Mouse (Mus musculus) gastrocnemius, postnatal 36 days (tissue): Measurements from ENCODE around the gene Slc5a10. TPM values are rescaled to one million over a fixed set of nuclear protein-coding genes. Genes with fewer than 3 reads are reported as not detected.

ENCODE experiments used
- DNase-seq, 2 experiments: peaks; one replicate each; pipeline ENCODE4 v3.0.0; 2022
- intact Hi-C: fragments of 180-260 bp; cut with DNase I; formaldehyde crosslinking; loops from one replicate; pipeline ENCODE4 v1.15.1; 2025
- total RNA-seq, 2 experiments: library from RNA; stranded (reverse); gene quantifications; 2 replicates each; pipeline ENCODE4 v1.2.3; 2021

The Slc5a10 gene
- total RNA-seq, 2 experiments from 2014 or later: not detected

DNA sequence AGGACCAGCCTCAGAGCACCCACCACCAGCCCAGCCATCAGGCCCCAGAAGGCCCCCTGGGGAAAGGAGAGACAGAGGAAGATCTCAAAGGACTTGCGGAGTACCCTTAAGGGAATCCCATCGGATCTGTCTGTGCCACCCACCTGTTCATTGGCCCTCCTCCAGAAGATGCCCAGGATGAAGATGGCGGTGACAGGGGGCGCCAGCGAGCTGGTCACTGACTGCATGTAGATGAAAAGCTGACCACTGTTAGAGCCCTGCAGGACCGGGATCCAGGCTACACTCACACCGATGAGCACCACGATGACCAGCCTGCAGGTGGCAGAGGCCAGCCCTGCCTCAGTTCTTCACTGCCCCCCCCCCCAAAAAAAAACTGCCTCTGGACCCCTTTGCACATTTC is 46.9 kb downstream of the Slc5a10 start:
- intact Hi-C loops: no loop called here
- peak in 1 of 2 experiments; percentile 16 for DNase-seq

DNA sequence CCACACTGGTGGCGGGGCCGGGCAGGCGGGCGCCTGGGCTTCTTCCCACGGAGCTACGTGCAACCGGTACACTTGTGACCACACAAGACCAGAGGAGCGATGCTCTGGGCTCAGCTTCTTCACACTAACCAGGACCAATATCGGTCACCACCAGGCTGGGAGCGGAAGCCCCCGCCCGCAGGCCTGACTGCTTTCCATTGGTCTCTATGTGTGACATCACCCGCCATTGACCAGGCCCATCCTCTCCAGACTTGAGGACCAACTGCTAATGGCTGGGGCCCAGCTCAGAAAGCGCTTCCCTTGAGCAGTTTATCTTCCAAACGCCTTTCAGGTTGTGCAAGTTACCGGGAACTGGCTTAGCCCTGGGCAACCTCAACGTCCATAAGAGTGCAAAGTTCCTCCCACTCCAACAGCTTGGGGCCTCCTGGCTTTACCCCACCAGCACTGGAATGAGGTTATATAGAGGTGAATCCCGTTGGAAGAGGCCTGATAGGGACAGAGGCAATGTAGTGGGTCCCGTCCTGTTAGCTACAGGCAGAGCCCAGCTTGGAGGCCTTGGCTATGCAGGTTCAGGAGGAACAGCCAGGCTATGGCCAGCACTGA is 48.7 kb downstream of the Slc5a10 start:
- DNase-seq: no peak
- intact Hi-C loops: no loop called here

DNA sequence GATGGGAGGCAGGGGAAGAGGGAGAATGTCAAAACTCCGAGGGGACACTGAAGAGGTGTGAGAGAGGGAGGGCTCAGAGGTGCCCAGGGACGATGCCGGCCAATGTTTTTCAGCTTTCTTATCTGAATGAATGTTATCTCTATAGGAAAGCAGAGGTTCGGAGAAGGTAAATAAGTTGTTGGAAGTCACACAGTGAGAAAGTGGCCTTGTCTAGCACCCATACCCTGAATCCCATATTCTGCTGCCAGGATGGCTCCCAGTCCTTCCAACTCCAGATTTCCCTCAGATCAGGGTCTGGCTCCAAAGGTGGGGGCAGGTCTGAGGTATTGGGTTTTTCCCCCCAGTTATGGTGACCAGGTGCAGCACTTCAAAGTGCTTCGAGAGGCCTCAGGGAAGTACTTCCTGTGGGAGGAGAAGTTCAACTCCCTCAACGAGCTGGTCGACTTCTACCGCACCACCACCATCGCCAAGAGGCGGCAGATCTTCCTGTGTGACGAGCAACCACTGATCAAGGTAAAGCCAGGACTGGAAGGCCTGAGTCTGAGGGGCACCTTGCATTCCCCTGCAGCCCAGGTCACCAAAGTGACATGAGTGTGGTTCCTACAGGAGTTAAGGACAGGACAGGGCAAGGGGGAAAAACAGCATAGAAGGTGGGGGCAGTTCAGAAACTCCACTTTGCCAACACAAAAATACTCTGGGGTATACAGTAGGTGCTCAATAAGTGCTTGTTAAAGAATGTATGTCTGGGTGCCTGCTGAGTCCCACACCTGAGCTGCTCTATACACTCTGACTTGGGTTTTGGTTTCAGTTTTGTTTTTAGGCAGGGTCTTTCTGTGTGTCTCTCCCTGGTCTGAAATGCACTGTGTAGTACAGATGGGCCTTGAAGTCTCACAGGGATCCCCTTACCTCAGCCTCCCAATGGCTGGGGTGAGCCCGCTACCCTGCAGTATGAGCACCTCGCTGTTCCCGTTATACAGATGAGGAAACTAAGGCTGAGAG is 50.8 kb downstream of the Slc5a10 start:
- intact Hi-C loops: no loop called here
- DNase-seq: no peak

DNA sequence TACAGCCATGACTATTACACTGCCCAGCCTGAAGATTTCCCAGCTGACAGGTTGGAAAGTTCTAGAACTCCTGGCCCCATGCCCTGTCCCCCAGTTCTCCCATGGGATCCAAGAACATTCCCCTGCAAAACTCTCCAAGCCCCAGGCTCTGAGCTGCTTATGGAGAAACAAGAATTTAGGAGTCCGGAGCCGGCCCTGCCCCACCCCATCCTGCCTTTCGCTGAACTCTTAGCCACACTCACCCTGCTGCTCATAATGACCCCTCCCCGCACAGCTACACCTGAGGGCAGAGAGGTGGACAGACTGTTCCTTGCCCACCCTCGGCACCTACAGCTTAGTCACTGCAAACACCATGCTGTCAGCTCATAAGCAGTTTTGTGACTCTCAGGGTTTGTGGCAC is 52.8 kb downstream of the Slc5a10 start:
- DNase-seq: no peak
- intact Hi-C loops: no loop called here

DNA sequence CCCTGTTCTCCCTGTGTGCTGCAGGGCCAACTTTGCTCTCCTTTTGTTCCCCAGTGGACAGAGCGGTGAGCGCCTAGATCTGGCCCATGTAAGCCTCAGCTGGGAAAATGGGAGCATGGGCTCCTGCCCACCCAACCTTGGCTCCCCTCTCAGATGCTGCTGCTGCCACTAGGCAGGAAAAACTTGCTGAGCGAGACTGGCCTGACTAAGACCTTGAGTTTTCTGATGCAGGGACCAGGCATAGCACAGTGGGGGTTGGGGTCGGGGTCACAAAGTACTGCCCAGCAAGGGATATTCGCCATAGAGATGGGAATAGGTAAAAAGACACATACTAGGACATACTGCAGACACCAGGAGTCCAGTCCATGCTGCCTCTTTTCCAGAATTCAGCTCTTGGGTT is 53.4 kb downstream of the Slc5a10 start:
- DNase-seq: no peak
- intact Hi-C loops: no loop called here

DNA sequence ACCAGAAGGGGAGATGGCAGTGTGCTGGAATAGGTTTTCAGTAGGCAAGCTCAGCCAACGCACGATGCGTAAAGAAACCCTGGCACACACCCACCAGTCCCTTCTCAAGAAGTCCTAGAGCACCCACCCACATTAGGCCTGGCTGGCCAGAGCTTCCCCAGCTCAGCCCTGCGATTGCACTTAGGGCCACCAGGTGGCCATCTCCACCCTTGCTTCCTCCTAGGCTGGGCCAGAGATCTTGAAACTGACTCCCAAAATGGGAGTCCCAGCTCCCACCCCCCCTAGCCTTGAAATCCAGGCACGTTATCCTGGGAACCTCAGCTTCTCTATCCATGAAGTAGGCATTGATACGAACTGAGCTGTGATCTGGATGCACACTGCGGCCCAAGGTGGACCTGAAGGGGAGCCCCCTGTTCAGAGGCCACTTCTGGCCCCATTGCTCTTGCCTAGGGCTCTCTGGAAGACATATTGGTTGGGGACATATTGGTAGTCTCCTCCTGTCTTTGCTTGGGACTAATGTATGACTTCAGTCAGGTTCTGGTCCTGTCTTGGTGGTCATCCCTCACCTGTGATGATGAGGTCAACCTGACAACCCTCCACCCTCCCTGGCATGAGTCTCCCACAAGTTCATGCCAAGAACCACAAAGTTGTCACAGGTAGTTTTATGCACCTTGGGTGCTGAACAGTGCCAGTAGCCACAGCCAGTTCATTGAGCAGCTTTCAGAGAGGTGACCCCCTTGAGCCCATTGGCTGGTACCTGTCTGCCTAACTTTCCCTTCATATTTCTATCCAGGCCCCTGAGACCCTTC is 54.4 kb downstream of the Slc5a10 start:
- peak in 1 of 2 experiments; percentile 25 for DNase-seq
- intact Hi-C loops: loop anchor here (1.0 kb wide), 1 partner anchor 48 kb away; no protein-coding TSS in a partner anchor

DNA sequence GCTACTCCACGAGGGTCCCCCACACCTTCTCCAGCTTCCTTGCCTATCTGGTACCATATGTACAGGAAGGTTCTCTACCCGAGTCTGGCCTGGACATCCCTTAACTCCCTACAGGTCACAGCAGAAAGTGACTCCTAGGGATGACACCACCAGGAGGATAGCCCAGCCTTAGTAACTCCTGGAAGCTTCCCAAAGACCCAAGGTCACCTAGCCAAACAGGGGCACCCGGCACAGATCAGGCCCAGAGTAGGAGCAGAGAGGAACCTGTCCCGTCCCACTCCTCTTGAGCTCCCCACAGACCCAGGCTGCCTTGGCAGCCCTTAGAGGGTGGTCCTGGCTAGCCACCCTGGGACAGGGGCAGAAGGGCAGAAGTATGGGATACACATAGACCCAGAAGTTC is 55.2 kb downstream of the Slc5a10 start:
- intact Hi-C loops: no loop called here
- DNase-seq: no peak

DNA sequence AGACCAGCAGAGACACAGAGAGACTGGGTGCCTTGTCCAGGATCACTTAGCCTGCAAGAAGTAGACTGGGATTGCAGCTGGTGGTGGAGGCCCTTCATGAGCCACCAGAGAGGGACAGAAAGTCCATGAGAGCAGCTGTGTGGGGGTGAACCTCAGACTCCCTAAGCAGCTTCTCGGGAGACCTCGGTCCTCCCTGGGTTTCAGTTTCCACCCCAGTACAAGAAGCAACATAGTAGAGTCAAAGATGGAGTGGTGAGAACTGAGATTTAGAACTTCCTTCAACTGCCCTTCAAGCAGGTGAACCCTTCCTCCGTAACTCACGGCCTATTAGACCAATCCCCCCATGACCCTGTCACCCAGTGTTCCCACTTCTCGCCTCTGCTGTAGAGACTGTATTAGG is 58.4 kb downstream of the Slc5a10 start:
- DNase-seq: no peak
- intact Hi-C loops: no loop called here

DNA sequence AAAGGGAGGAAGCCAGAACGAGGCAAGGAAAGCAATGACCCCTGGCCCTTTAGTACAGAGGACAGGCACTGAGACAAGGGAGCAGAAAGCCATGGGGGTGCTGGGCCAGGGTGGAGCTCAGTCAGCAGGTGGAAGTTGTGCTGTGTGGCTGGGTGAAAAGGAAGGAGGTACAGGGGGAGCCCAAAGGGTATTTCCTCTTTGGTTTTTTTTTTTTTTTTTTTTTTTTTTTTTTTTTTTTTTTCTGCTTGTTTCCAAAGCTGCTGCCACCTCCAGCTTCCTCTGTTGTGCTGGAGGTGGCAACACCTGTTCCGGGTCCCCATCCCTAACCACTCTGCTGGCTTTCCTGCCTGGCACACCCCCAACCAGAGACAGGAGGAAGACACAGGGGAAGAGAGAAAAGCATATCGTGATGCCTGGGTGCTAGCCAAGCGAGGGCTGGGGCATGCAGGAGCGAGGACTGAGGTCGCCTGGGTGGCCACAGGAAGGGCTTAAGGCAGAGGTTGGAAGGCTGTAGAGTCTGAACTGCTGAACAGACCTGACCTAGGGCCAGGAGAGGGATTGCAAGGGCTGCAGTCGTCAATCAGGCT is 59.7 kb downstream of the Slc5a10 start:
- no peak for DNase-seq
- intact Hi-C loops: no loop called here

DNA sequence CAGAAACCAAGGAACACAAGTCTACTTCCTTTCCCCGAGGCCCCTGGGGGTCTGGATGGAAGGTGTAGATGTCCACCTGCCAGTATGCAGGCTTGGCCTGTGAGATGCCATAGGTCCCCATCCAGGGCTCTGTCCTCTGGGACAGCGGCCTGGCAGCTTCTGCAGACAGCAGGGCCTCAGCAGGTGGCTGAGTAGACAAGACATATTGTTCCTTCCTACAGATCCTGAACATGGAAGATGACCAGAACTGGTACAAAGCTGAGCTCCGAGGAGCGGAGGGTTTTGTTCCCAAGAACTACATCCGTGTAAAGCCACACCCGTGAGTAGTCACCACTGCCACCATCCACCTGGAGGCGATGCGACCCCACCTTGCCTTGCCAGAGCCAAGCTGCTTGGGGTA is 60.6 kb downstream of the Slc5a10 start:
- intact Hi-C loops: no loop called here
- no peak for DNase-seq

DNA sequence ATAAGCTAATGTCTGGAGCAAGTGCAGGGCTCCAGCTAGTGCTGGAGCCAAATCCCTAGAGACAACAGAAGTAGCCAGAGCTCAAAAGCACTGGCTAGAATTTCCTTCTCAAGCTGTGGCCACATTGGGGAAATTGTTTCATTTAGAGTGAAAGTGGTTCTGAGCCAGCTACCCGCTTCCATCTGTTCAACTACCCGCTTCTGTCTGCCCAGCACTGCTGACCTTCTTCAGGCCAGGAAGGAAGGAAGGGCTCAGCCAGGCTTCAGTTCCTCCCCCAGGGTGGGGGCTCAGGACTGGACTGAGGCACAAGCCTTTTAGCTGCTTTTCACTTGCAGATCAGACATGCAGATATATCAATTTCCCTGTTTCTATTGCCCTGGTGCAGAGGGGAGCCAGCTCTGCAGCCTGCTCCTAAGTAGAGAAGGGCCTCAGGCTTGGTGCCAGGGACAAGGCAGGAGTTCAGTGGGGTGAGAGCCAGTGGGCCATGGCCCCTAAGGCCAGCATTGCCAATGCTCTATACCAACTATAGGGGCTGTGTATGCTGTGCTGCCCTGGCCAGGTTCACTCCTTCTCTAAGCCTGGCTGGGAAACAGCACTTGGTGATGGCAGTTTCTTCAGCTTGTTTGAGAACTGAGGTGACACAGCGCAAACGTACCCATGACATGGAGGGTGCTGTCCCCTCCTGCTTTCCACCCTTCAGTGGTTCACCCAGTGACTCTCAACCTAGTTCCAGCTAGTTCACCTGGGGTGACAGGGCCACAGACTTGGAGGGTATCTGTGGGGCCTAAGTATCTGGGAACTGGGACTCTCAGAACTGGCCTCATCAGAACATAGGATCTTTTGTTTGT is 61.4 kb downstream of the Slc5a10 start:
- DNase-seq: peak in 1 of 2 experiments; percentile 10
- intact Hi-C loops: no loop called here

DNA sequence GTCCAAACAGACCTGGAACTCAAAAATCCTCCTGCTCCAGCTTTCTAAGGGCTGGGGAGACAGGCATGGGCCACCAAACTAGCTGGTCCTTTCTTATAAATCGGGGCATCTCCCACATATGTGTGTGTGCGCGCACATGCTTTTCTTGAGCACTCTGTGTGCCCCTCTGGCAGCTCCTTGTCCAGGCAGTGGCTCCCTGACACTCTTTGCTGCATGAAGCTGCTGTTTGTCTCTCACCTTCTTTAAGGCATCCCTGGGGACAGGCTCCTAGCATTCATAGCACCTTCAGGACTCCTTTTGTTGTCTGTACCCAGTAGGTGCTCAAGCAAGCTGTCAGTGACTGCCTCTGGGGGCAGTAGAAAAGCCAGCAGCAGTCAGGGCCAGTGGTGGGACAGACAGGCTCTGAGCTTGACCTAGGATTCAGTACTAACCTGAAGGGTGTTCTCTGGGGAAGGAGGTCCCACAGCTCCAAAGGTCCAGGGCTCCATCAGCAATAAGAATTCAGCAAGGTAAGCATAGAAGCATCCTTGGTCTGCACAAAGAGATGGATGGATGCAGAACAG is 62.2 kb downstream of the Slc5a10 start:
- DNase-seq: no peak
- intact Hi-C loops: no loop called here

DNA sequence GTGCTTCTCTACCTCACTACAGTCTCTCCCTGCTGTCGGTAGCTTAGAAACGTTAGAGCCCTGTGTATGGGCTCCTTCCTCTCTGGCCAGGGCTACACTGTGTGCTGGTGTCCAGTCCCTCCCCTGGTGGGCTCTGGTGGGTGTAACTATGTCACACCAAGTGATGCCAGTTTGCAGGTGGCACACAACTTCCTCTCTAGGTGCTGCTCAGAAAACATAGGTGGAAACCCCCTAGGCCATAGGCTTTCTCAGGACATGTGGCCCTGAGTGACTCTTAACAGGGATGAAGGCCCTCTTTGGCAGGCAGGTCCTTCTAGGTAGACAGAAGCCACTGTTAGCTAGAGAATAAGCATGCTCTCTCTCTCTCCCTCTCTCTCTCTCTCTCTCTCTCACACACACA is 63.2 kb downstream of the Slc5a10 start:
- intact Hi-C loops: no loop called here
- no peak for DNase-seq

DNA sequence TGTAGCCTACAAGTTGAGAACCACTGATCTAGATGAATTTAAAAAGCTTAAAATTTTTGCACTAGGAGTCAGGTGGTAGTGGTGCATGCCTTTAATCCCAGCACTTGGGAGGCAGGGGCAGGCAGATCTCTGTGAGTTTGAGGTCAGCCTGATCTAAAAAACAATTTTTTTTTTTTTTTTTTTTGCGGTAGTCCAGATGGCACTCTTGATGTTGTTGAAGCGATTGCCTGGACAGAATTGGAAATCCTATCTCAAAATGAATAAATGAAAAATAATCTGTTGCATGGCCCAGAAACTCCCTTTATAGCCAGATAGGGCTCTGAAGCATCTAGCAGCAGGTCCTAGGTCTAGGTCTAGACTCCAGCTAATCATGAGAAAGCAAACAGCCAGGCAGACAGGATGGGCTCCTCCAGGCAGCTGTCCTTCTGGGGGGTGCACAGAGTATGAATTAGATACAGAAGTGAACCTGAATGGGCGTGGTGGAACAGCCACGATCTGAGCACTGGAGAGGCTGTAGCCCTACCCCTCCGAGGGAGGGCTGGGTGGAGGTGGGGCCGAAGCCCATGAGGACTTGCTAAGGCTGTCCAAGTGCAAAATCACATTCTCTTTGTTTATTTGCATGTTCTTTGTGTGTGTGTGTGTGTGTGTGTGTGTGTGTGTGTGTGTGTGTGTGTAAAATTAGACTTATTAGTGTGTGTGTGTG is 64.3 kb downstream of the Slc5a10 start:
- intact Hi-C loops: no loop called here
- DNase-seq: no peak

DNA sequence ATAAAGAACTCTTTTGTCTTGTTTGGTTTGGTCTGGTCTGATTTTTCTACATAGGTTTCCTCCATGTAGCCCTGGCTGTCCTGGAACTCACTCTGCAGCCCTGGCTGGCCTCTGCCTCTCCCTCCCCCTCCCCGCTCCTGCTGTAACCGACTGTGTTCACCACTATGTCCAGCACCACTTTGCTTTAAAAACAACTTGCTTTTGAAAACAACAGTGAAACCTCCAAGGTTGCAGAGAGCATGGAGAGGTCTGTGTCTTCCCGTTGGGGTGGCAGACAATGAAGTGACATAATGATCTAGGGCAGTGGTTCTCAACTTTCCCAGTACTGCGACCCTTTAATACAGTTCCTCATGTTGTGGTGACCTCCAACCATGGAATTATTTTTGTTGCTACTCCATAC is 65.0 kb downstream of the Slc5a10 start:
- DNase-seq: no peak
- intact Hi-C loops: no loop called here

DNA sequence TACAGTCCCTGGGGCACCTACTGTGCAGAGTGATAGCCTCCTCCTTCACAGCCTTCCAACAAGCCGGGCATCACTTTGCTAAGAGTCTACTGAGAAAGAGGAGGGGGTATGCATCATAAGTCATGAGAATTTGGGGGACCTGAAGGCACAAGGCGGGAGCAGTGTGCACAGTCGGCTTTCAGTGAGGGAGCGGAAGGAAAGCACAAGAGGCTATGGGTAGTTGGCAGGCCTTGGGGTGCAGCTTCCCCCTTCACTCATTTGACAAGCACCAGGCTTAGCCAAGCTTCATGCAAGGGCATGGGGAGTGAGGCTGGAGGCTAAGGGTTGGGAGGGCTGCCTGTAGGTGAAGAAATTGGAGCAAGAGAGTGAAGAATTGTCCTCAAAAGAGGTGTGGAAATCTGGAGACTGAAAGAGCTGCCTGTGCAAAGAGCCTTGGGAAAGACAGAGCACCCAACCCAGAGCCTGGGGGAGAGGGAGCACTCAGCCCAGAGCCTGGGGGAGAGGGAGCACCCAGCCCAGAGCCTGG is 65.8 kb downstream of the Slc5a10 start:
- no peak for DNase-seq
- intact Hi-C loops: no loop called here

DNA sequence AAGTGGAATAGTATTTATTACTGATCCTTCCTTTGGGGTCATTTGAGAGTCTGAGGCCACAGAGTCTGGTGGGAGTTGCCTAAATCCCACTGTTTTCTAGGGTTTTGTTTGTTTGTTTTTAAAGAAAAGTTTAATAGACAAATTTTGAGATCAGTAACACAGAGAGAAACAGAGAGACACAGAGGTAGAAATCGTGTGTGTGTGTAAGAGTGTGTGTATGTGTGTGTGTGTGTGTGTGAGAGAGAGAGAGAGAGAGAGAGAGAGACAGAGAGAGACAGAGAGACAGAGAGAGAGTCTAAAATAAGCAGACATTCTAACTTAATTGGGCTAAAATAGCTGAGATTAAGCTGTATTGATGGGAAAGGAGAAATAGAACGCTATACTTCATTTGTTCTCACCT is 67.1 kb downstream of the Slc5a10 start:
- intact Hi-C loops: no loop called here

DNA sequence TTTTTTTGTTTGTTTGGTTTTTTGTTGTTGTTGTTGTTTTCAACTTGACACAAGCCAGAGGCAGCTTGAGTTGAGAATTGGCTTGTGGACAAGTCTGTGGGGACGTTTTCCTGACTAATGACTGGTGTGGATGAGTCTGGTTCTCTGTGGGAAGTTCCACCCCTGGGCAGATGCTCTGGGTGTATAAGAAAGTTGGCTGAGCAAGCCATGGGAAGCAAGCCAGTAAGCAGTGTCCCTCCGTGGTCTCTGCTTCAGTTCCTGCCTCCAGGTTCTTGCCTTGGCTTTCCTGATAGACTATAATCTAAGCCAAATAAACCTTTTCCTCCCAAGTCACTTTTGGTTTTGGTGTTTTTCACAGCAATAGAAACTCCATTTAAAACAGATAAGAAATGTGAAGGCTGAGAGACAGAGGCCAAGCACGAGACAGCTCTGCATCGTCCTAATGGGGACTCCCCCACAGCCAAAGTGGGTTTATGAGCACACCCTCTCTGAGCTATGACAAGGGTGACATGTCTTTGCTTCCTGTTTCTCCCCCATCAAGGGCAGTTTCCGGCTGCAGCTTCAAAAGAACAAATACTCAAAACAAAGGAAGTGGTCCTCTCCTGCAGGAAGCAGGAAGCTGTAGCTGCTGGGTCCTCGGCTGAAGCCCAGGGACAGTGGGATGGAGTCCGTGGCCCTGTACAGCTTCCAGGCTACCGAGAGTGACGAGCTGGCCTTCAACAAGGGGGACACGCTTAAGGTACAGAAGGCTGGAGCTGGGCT is 67.8 kb downstream of the Slc5a10 start, which contains the start of gene Grap:
Grap (plus strand) TSS at position 580 of the 762 bp plus-strand sequence.
- intact Hi-C loops: no loop called here

More for the DNA sequence above, 67.1 kb downstream of the Slc5a10 start:
- DNase-seq: no peak

More for the DNA sequence above, 67.8 kb downstream of the Slc5a10 start, which contains the start of gene Grap:
- peak in 1 of 2 experiments; percentile 8 for DNase-seq
